Mouse (Mus musculus) heart, embryonic 12.5 days (tissue): ENCODE measurements around the gene Stt3b. TPM values are rescaled to one million over a fixed set of nuclear protein-coding genes. Genes with fewer than 3 reads are reported as not detected.

Source experiments
- ATAC-seq: fragments of 200-750 bp; cut with Nextera tagmentation; 2 replicates; pipeline ENCODE4 v1.8.0; 2017; ENCODE audit warnings: moderate TSS enrichment, moderate library complexity; ENCODE audit not compliant: insufficient number of reproducible peaks, low FRiP score
- H3K27ac ChIP-seq: fragments of 300-500 bp; sonication (generic); 2 replicates; pipeline ENCODE4 v1.5.1; 2016; ENCODE audit warnings: mild to moderate bottlenecking, moderate library complexity; ENCODE audit not compliant: poor library complexity, severe bottlenecking
- H3K27me3 ChIP-seq: fragments of 300-500 bp; sonication (generic); replicated peaks from 2 replicates; pipeline ENCODE4 v1.6.1; 2016; ENCODE audit warnings: mild to moderate bottlenecking, moderate library complexity
- H3K36me3 ChIP-seq: fragments of 300-500 bp; sonication (generic); 2 replicates; pipeline ENCODE4 v1.6.1; 2016; ENCODE audit warnings: mild to moderate bottlenecking, moderate library complexity
- H3K4me1 ChIP-seq: fragments of 300-500 bp; sonication (generic); replicated peaks from 2 replicates; pipeline ENCODE4 v1.6.1; 2016; ENCODE audit warnings: mild to moderate bottlenecking
- H3K4me2 ChIP-seq: fragments of 300-500 bp; sonication (generic); 2 replicates; pipeline ENCODE4 v1.6.1; 2016; ENCODE audit warnings: mild to moderate bottlenecking, moderate library complexity
- H3K4me3 ChIP-seq: fragments of 300-500 bp; sonication (generic); 2 replicates; pipeline ENCODE4 v1.5.1; 2016; ENCODE audit warnings: mild to moderate bottlenecking
- H3K9ac ChIP-seq: fragments of 300-500 bp; sonication (generic); 2 replicates; pipeline ENCODE4 v1.6.1; 2016; ENCODE audit warnings: mild to moderate bottlenecking, moderate library complexity
- H3K9me3 ChIP-seq: fragments of 300-500 bp; sonication (generic); replicated peaks from 2 replicates; pipeline ENCODE4 v1.6.1; 2016; ENCODE audit warnings: mild to moderate bottlenecking, moderate library complexity
- WGBS: fragments of 180-500 bp; shearing (Covaris S2); methylation state at CpG from one replicate; pipeline ENCODE4 v1.1.7; 2016; 5-methylcytosine and 5-hydroxymethylcytosine counted together
- polyA plus RNA-seq: library from polyadenylated mRNA; unstranded; fragments of >200 nt; fragmentation: Nextera tagmentation; extraction: Ambion mirVana; gene quantifications from 2 replicates; pipeline ENCODE4 v1.2.1, GENCODE M21; 2016

The Stt3b gene
- polyA plus RNA-seq, 1 experiment from 2014 or later: 121 TPM

- ATAC-seq: no peak
- peaks cover 42% of the 10 kb centered on the region for H3K36me3 ChIP-seq
- 75% methylated on average over 5 of the region's 5 CpGs for WGBS
These were observed 48.3 kb downstream of the Stt3b start for GRCm38 (mm10) chr9:115261896-115262295.

GRCm38 (mm10) chr9:115261456-115261855 is 48.8 kb downstream of the Stt3b start:
- Histone ChIP-seq H3K9me3 (no peaks in the 10 kb centered on the region), H3K4me2 (no peak overlapping the region), H3K4me1 (peaks cover 10% of the 10 kb centered on the region), H3K36me3 (peaks cover 44% of the 10 kb centered on the region), H3K4me3 (no peak overlapping the region), H3K27ac (no peak overlapping the region), H3K27me3 (no peaks in the 10 kb centered on the region), H3K9ac (no peak overlapping the region)
- WGBS: 85% methylated on average over 8 of the region's 8 CpGs
- no peak for ATAC-seq

More at GRCm38 (mm10) chr9:115261896-115262295, 48.3 kb downstream of the Stt3b start:
- H3K27ac ChIP-seq: no peak overlapping the region
- H3K4me1 ChIP-seq: peaks cover 10% of the 10 kb centered on the region
- H3K9ac ChIP-seq: no peak overlapping the region
- H3K4me3 ChIP-seq: no peak overlapping the region
- H3K4me2 ChIP-seq: no peak overlapping the region
- H3K9me3 ChIP-seq: no peaks in the 10 kb centered on the region
- H3K27me3 ChIP-seq: no peaks in the 10 kb centered on the region

- Histone ChIP-seq H3K4me1 (peaks cover 10% of the 10 kb centered on the region), H3K4me3 (no peak overlapping the region), H3K9ac (no peak overlapping the region), H3K9me3 (no peaks in the 10 kb centered on the region), H3K4me2 (no peak overlapping the region), H3K27ac (no peak overlapping the region), H3K36me3 (peaks cover 44% of the 10 kb centered on the region), H3K27me3 (no peaks in the 10 kb centered on the region)
- WGBS: 71% methylated on average over 7 of the region's 7 CpGs
- ATAC-seq: no peak
These were observed 49.8 kb downstream of the Stt3b start for GRCm38 (mm10) chr9:115260464-115260863.

GRCm38 (mm10) chr9:115259866-115260265 is 50.4 kb downstream of the Stt3b start:
- H3K27ac ChIP-seq: no peak overlapping the region
- H3K4me2 ChIP-seq: no peak overlapping the region
- ATAC-seq: no peak
- no peak overlapping the region for H3K9ac ChIP-seq
- H3K4me1 ChIP-seq: peaks cover 10% of the 10 kb centered on the region
- H3K9me3 ChIP-seq: no peaks in the 10 kb centered on the region
- peaks cover 47% of the 10 kb centered on the region for H3K36me3 ChIP-seq
- H3K27me3 ChIP-seq: no peaks in the 10 kb centered on the region
- WGBS: 90% methylated on average over 4 of the region's 4 CpGs
- no peak overlapping the region for H3K4me3 ChIP-seq

GRCm38 (mm10) chr9:115257733-115258286 is 52.4 kb downstream of the Stt3b start:
- H3K9me3 ChIP-seq: no peaks in the 10 kb centered on the region
- no peak overlapping the region for H3K27ac ChIP-seq
- no peak overlapping the region for H3K4me3 ChIP-seq
- H3K4me1 ChIP-seq: peaks cover 10% of the 10 kb centered on the region
- H3K9ac ChIP-seq: no peak overlapping the region
- 0 out of 2 replicates have a peak, but pooled peaks have one; percentile 39 for ATAC-seq
- H3K36me3 ChIP-seq: peaks cover 47% of the 10 kb centered on the region
- H3K27me3 ChIP-seq: no peaks in the 10 kb centered on the region
- WGBS: 73% methylated on average over 6 of the region's 6 CpGs
- H3K4me2 ChIP-seq: no peak overlapping the region

GRCm38 (mm10) chr9:115249145-115249544 is 61.1 kb downstream of the Stt3b start:
- Histone ChIP-seq H3K27me3 (no peaks in the 10 kb centered on the region), H3K9ac (no peak overlapping the region)

GRCm38 (mm10) chr9:115245092-115245491 is 65.1 kb downstream of the Stt3b start:
- H3K4me2 ChIP-seq: no peak overlapping the region
- H3K27ac ChIP-seq: no peak overlapping the region
- ATAC-seq: no peak
- no peak overlapping the region for H3K4me3 ChIP-seq
- H3K27me3 ChIP-seq: no peaks in the 10 kb centered on the region
- peaks cover 10% of the 10 kb centered on the region for H3K4me1 ChIP-seq
- peaks cover 92% of the 10 kb centered on the region for H3K36me3 ChIP-seq
- no peak overlapping the region for H3K9ac ChIP-seq
- no peaks in the 10 kb centered on the region for H3K9me3 ChIP-seq
- WGBS: 74% methylated on average over 6 of the region's 6 CpGs

More at GRCm38 (mm10) chr9:115249145-115249544, 61.1 kb downstream of the Stt3b start:
- H3K4me3 ChIP-seq: no peak overlapping the region
- WGBS: 23% methylated on average over 5 of the region's 5 CpGs
- no peak overlapping the region for H3K27ac ChIP-seq
- ATAC-seq: no peak
- H3K9me3 ChIP-seq: no peaks in the 10 kb centered on the region
- peaks cover 78% of the 10 kb centered on the region for H3K36me3 ChIP-seq
- peaks cover 13% of the 10 kb centered on the region for H3K4me1 ChIP-seq
- no peak overlapping the region for H3K4me2 ChIP-seq

- no peak overlapping the region for H3K4me2 ChIP-seq
- no peak for ATAC-seq
These were observed 66.6 kb downstream of the Stt3b start for GRCm38 (mm10) chr9:115243630-115244029.

GRCm38 (mm10) chr9:115239861-115240260 is 70.4 kb downstream of the Stt3b start:
- Histone ChIP-seq H3K4me1 (no peaks in the 10 kb centered on the region; the same call in 1 of the 2 replicates), H3K4me3 (no peak overlapping the region), H3K27me3 (no peaks in the 10 kb centered on the region), H3K4me2 (no peak overlapping the region), H3K9me3 (no peaks in the 10 kb centered on the region), H3K36me3 (peaks cover 58% of the 10 kb centered on the region), H3K27ac (no peak overlapping the region), H3K9ac (no peak overlapping the region)
- ATAC-seq: no peak
- WGBS: 92% methylated on average over 5 of the region's 5 CpGs

More at GRCm38 (mm10) chr9:115243630-115244029, 66.6 kb downstream of the Stt3b start:
- no peak overlapping the region for H3K9ac ChIP-seq
- no peak overlapping the region for H3K4me3 ChIP-seq
- H3K4me1 ChIP-seq: no peaks in the 10 kb centered on the region
- H3K27me3 ChIP-seq: no peaks in the 10 kb centered on the region
- H3K27ac ChIP-seq: no peak overlapping the region
- H3K9me3 ChIP-seq: no peaks in the 10 kb centered on the region
- 94% methylated on average over 6 of the region's 6 CpGs for WGBS
- peaks cover 90% of the 10 kb centered on the region for H3K36me3 ChIP-seq

GRCm38 (mm10) chr9:115237943-115238342 is 72.3 kb downstream of the Stt3b start:
- Histone ChIP-seq H3K27ac (no peak overlapping the region), H3K36me3 (peaks cover 44% of the 10 kb centered on the region), H3K9me3 (no peaks in the 10 kb centered on the region), H3K27me3 (no peaks in the 10 kb centered on the region), H3K4me3 (no peak overlapping the region), H3K4me1 (no peaks in the 10 kb centered on the region; the same call in 1 of the 2 replicates), H3K9ac (no peak overlapping the region), H3K4me2 (no peak overlapping the region)
- no peak for ATAC-seq

- H3K4me1 ChIP-seq: no peaks in the 10 kb centered on the region; the same call in 1 of the 2 replicates
- no peak overlapping the region for H3K4me2 ChIP-seq
- no peak overlapping the region for H3K27ac ChIP-seq
- no peak overlapping the region for H3K4me3 ChIP-seq
- 87% methylated on average over 8 of the region's 8 CpGs for whole genome bisulfite sequencing
- H3K36me3 ChIP-seq: peaks cover 35% of the 10 kb centered on the region
- H3K9ac ChIP-seq: no peak overlapping the region
- no peak for ATAC-seq
- H3K9me3 ChIP-seq: no peaks in the 10 kb centered on the region
- no peaks in the 10 kb centered on the region for H3K27me3 ChIP-seq
These were observed 73.8 kb downstream of the Stt3b start for GRCm38 (mm10) chr9:115236352-115236841.

GRCm38 (mm10) chr9:115234561-115234960 is 75.7 kb downstream of the Stt3b start:
- no peak for ATAC-seq
- WGBS: 83% methylated on average over 2 of the region's 2 CpGs
- no peaks in the 10 kb centered on the region for H3K27me3 ChIP-seq

More at GRCm38 (mm10) chr9:115234561-115234960, 75.7 kb downstream of the Stt3b start:
- Histone ChIP-seq H3K4me3 (no peak overlapping the region), H3K9me3 (no peaks in the 10 kb centered on the region), H3K4me2 (no peak overlapping the region), H3K36me3 (peaks cover 22% of the 10 kb centered on the region), H3K27ac (no peak overlapping the region), H3K4me1 (peaks cover 8% of the 10 kb centered on the region), H3K9ac (no peak overlapping the region)
